Mouse (Mus musculus) kidney, postnatal 10 days (tissue): ENCODE measurements at regions not wholly inside any gene's neighbourhood (a gene's known extent, or its start where the extent isn't known, plus 50 kb on each side); places are given as distances from the start of the nearest gene placed in this dataset.
"Not testable (repeated sequence)": the region's sequence is repeated elsewhere in the genome, so short reads cannot be mapped to it uniquely, and the experiment has no call there.

ENCODE experiments used
- DNase-seq: peaks from one replicate; pipeline ENCODE4 v3.0.0; 2021; ENCODE audit warnings: mixed read lengths

- no peak for DNase-seq
These were observed 136.3 kb upstream of the Bcor start for GRCm38 (mm10) chrX:12296264-12297053.

GRCm38 (mm10) chrX:12298609-12299008 lies 138.5 kb upstream of the Bcor start:
- no peak for DNase-seq

DNA sequence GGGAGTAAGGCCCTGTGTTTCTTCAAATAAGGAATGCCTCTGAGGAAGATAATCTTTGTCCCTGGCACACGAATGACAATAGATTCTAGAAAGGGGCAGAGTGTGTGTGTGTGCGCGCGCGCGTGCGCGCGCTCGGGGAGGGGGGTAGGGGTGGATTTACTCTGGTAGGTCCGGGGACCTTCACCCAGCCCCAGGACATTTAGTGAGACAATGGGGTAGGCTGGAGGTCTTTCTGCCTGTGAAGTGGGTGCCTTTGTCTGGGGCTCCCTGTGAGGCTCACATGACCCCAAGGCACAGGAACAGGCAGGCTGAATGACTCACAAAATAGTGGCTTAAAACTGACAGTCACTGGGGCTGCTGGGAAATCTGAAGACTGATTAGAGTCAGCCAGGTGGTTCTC lies 139.1 kb upstream of the Bcor start:
- DNase-seq = no peak

- DNase-seq = peak; percentile 61
These were observed 144.5 kb upstream of the Bcor start for GRCm38 (mm10) chrX:12304678-12305077.

DNA sequence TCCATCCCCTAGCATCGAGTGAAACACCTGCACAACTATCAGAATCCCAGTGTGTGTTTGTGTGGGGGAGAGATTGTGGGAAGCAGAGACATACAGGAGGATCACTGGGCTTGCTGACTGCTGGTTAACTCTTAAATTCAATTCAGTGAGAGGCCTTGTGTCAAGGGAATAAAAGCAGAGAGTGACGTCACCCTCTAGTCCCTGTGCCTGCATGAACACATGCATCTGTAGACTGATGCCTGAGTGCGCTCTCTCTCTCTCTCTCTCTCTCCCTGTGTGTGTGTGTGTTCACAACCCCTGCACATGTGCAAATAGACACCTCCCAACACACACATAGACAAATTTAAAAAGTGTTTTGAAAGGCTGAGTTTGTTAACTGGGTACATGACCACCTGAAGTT lies 146.8 kb upstream of the Bcor start:
- no peak for DNase-seq

DNA sequence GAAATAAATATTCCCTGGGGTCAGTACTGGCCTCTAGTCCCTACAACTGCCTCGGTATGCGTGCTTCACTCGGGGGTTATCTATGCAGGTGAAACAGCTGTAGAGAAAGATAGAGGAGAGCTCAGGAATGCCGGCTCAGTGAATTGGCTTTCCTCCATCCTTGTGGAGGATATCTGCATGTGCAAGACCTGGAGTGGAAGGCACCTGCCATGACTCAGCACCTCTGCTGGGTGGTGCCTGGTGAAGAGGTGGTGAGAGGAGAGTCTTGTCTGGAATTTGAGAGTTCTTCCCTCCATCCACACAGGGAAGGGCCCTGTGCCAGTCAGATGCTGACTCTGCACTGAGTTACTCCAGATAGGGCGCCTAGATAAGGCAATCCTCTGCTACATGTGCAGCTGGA lies 152.4 kb upstream of the Bcor start:
- DNase-seq = no peak

DNA sequence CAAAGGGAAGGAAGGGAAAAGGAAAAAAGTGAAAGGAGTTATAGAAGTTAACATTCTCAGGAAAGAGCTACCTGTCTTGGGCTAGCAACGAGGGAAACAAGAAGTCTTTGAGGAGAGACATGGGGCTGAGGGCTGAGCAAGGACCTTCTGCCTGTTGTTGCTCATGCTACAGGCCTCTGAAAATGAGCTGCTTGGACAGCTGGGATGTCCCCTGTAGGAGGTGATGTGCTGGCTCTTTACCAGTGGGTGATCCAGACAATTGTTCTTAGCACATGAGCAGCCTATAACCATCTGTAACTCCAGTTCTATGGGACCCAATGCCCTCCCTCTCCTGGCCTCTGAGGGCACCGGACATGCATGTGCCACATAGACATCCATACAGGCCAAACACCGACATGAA lies 155.5 kb upstream of the Bcor start:
- DNase-seq = no peak

- DNase-seq = not testable (repeated sequence)
These were observed 157.3 kb upstream of the Bcor start for GRCm38 (mm10) chrX:12317488-12317887.

DNA sequence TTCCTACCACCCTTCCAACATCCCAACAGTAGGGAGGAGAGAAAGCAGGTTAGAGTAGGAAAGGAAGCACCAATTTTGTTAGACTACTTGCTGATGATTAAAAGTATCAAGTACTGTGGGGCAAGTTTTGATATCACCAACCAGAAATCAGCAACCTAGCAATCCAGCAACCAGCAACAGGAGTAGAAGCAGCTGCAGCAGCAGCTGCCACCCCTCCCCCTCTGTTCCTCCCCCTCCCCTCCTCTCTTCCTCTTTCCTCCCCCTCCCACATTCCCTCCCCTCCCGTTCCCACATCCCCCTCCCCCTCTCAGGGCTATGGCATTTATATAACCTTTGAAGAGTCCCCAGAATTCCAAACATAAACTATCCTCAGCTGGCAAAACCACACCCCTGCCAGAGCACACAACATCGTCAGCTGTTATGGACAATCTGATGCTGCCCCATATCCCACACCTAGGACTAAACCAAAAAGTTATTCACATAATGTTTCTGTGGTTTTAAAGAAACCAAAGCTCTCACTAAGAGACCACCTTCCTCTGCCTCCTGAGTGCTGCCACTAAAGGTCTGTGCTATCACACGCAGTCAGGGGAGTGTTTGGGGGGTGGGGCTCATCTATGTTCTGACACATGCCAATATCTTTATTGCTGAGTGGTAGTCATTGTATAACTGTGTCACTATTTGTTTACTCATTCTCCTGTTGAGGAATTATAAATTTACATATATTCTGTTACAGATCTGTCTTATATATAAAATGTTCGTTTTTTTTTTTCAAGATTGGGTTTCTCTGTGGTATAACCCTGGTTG lies 158.9 kb upstream of the Bcor start:
- no peak for DNase-seq

DNA sequence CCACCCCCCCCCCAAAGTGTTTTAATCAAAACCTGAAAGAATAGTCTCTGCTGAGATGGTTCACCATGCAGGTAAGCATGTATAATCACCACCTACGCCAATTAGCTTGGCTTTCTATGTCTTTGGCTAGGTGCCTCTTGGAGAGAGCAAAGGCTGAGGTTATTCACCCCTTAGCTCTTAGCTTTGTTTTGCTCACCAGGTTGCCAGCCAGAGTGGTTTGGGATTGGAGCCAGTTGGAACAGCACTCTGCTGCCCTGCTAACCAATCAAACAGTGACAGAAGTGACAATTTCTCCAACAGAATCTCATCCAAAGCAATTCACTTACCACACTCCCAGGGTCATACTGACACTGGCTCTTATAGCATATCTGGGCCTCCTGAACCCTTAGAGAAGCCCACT lies 162.3 kb upstream of the Bcor start:
- DNase-seq = peak; percentile 24

GRCm38 (mm10) chrX:12323268-12323667 lies 163.1 kb upstream of the Bcor start:
- no peak for DNase-seq

DNA sequence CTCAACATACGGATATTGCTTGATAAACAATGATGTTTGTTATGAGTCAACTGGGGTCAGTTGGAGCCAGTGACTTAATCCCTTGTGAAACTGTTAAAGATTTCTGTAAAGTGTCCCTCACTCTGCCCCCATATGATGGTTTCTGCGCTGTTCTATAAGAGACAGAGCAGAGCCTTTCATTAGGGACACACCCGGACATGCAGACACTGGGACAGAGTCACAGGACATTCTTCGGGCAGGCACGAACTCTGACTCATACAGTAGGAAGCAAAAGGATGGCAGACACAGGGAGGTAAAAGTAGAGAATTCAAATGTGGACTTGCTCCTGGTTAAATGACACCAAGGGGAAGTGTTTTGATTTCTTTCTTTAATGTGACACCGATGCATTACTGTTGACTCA lies 163.7 kb upstream of the Bcor start:
- no peak for DNase-seq

DNA sequence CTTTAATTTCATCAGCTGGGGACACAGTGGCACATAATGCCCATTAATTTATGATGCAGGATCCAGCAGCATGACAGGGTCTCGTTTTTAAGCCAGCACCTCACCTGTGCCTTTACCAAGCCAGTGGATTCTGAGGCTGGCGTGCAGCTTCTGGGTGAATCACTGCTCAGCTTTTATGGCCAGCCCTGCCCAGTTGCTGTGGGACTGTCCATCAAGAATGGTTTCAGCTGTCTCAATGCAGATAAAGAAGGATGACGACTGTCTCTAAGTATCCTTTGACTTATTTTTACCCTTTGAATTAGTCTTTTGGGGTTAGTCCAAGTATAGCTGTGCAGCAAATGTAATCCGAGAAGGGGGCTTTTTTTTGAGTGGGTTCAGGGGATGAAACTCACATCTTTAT lies 167.3 kb upstream of the Bcor start:
- DNase-seq = no peak

- DNase-seq = no peak
These were observed 180.4 kb upstream of the Bcor start for GRCm38 (mm10) chrX:12340561-12340960.

DNA sequence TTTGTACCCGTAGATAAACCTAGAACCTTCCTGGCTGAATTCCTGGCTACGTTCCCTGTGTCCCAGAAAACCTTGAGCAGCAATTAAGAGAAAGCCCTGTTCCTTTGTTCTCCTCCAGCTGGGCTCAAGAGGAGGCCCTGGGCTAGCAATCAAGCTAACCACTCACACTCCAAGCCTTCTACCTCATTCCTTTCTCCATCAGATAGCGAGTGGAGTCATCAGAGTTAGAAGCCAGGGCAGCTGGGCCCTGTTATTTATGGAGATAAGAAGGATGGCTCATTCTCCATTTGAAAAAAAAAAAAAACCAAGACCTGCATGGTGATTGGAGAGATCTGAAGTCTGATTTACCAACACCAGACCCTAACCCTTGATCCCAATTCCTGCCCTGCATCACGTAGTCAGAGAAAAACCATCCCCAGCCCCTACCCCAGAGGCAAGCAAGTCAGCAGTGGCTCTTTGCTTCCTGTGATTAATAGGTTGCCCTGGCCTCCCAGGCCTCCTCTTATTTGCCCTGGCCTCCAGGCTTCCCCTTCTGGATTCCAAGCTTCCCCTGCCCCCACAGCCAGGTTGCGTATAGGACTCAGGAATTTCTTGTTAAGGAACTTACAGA lies 181.3 kb upstream of the Bcor start:
- DNase-seq = no peak

GRCm38 (mm10) chrX:12344805-12345555 lies 184.8 kb upstream of the Bcor start:
- DNase-seq = no peak

DNA sequence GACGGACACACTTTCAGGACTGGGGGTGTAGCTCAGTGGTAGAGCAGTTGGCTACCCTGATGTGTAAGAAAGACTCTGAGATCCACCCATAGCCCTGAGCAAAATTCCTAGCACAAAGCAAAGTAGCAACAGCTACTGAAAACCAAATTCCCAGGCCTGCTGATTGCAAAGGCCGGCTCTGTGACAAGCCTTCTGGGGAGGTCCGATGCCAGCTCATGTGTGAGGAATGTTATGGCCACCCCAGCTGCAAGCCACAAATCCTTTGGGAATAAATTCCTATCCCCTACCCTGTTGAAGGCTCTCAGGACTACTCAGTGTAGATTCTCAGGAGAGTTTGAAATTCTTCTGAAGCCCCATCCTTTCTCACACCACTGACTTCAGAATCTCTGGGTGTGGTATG lies 186.7 kb upstream of the Bcor start:
- no peak for DNase-seq

GRCm38 (mm10) chrX:12348117-12348516 lies 188.0 kb upstream of the Bcor start:
- DNase-seq = no peak

DNA sequence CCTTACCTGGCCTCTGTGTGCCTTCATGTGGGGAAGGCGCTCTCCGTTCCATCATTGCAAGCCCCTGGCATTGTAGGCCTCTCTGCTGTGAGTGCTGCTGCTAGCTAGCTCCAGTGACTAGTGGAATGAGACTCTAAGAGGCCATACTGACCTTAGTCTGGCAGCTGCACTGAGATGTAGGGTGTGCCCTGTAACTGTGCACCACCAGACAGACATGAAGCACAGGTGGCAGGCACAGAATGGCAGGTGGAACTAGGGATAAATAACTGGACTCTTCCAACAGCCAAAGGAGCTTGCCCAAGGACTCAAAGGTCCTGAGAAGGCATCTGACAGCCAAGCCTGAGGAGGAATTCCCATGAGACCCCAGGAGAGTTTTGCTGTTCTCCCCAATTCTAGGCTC lies 194.7 kb upstream of the Bcor start:
- DNase-seq = no peak

GRCm38 (mm10) chrX:12358026-12358425 lies 197.9 kb upstream of the Bcor start:
- DNase-seq = no peak

GRCm38 (mm10) chrX:12365582-12366323 lies 205.6 kb upstream of the Bcor start:
- no peak for DNase-seq

- DNase-seq = no peak
These were observed 206.6 kb upstream of the Bcor start for GRCm38 (mm10) chrX:12366801-12367200.
